Mouse (Mus musculus): ENCODE results near the gene Crybg3. TPM values are rescaled to one million over a fixed set of nuclear protein-coding genes. Genes with fewer than 3 reads are reported as not detected.

The Crybg3 gene
- polyA plus RNA-seq, 1 experiment from 2014 or later: 8.4 TPM

Other genes starting within 250 kb of the Crybg3 start
- gene Olfr209, start 237.0 kb downstream of the Crybg3 start, polyA plus RNA-seq (2015; fragmentation: Nextera tagmentation; extraction: Ambion mirVana): not detected in 2 replicates
- not detected in 2 replicates for gene Gabrr3, start 193.6 kb downstream of the Crybg3 start, polyA plus RNA-seq (2015; fragmentation: Nextera tagmentation; extraction: Ambion mirVana)
- 36.9 and 39.4 TPM in 2 replicates for gene Riox2, start 129.2 kb downstream of the Crybg3 start, polyA plus RNA-seq (2015; fragmentation: Nextera tagmentation; extraction: Ambion mirVana)
- gene Arl6, start 38.4 kb upstream of the Crybg3 start, polyA plus RNA-seq (2015; fragmentation: Nextera tagmentation; extraction: Ambion mirVana): 37.9 and 39.0 TPM in 2 replicates